Mouse (Mus musculus) ES-CJ7 (cell line): ENCODE measurements at regions not wholly inside any gene's neighbourhood (a gene's known extent, or its start where the extent isn't known, plus 50 kb on each side); places are given as distances from the start of the nearest gene placed in this dataset.

Experiments
- DNase-seq: peaks from one replicate; pipeline ENCODE4 v3.0.0; 2011; ENCODE audit warnings: low read depth, low spot score

- DNase-seq, result no peak
Measured at GRCm38 (mm10) chr10:45763160-45763955, 185.7 kb downstream of the Hace1 start.

GRCm38 (mm10) chr10:45779720-45780119, 202.1 kb downstream of the Hace1 start:
- DNase-seq, result no peak

GRCm38 (mm10) chr10:45783026-45783425, 205.4 kb downstream of the Hace1 start:
- DNase-seq, result no peak

DNA sequence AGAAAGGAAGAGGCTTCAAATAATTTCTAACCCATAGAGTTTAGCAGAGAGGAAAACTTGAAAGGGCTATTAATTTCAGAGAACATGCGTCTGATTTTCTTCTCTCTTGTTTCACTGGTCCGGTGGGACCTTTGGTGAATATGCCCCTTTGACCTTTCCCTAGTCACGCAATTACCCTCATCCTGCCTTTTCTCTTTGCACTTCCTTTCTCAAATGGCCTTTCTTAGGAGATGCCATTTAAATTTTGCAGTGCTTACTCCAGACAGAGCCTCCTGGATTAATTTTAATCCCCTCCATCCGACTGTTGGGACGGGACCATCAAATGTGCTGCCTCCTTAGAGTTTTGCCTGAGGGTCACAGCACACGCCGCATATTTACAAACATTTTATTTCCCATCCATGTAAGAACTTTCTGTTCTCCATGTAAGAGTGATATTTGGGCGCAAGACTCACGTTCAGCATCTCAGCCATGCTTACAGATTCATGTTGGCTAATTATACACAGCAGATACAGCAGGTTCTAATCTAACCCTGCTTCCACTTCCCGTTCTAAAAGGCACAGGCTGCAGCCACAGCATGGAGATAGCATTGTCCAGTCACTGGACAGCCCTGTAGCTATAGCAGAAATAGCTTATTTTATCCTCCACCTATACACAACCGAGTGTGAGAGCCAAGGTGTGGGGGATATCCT, 206.0 kb downstream of the Hace1 start:
- no peak for DNase-seq

- no peak for DNase-seq
Measured at GRCm38 (mm10) chr10:45784150-45784479, 206.5 kb downstream of the Hace1 start.

DNA sequence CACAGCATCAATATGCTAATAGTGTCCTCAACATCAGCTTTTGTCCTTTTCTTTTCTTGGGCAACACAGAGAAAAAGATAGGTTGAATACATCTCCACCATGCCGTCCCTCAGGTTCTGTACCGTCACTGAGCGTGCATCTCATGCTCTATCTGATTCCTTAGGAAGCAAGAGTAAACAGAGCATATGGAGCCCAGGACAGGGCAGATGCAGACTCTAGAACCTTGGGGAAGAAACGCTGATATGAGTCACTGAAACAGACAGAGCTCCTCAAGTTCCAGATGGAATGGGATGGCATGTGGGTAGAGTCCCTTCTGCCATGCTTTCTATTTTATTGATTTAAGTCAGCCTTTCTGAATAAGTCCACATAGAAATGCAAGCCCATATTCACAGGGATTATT, 206.9 kb downstream of the Hace1 start:
- DNase-seq, result no peak

GRCm38 (mm10) chr10:45788356-45788755, 210.7 kb downstream of the Hace1 start:
- no peak for DNase-seq

GRCm38 (mm10) chr10:45795582-45795981, 218.0 kb downstream of the Hace1 start:
- DNase-seq, result no peak

DNA sequence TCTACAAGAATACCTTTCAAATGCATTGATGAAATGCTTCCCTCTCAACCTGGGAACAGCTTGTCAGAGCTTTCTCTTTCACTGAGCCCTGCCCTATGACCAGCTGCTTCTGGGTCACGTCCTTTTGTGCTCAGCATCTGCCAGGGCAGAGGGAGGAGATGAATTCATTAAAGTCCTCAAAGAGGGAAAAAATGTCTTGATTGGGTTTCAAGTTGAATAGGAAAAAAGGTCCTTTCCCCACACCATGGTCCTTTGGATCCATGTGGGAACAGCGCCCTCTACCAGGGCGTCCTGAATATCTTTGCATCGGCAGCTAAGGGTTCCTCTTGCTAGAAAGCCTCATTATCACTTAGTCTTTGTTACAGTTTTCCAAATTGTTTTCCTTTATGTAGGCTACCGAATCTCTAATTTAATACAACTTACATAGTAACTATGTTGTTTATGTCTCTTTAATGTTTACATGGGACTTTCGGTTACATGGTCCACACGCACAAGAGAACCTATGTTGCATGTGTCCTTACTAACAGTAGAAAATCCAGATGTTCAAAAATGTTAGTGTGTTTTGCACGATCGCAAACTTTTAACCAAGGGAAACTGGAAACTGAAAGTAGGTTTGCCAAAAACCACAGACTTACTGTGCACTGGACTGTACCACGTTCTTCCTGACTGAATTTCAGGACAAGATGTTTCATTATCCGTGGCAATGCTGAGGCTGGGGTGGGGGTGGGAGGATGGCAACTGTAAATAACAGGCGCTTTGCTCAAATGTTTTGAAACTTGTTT, 222.6 kb downstream of the Hace1 start:
- DNase-seq, result peak; percentile 49

- DNase-seq, result no peak
Measured at GRCm38 (mm10) chr10:45801463-45801862, 223.8 kb downstream of the Hace1 start.

DNA sequence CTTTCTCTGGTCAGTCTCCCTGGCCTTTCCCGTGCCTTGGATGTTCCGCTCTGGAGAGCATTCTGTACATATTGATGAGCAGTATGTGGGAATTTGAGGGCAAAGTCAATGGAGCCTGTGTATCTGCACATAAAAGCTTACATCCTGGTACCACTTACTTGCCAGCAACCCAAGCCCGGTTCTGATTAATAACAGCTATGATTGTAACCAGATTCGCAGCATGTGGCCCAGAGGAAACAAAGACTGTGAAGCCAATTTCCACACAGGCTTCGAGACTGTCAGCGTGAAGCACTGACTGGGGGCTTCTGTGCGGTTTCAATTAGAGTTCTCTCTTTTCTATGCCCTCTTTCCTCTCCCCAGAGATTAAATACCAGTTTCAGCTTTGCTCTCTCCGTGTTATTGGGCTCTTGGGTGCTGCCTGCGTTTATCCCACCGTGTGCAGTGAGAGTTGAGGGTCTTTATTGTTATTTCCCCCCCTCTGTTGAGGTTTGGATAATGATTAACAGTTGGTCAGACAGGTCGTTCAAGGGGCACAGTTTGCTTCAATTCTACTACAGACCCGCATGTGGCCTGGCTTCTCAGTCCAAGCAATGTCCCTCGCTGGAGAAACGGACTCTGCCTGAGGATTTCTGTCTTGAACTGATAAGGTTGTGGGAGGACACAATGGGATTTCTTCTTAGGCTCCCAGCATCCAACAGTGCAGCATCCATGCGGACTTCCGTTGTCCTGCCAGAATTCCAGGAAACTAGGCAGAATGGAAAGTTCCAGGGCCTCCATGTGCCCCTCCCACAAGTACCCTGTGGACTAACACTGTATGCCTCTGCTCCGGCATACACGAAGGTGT, 229.6 kb downstream of the Hace1 start:
- no peak for DNase-seq

GRCm38 (mm10) chr10:45811882-45812281, 234.3 kb downstream of the Hace1 start:
- DNase-seq, result peak; percentile 58

GRCm38 (mm10) chr10:45813804-45814203, 236.2 kb downstream of the Hace1 start:
- no peak for DNase-seq

DNA sequence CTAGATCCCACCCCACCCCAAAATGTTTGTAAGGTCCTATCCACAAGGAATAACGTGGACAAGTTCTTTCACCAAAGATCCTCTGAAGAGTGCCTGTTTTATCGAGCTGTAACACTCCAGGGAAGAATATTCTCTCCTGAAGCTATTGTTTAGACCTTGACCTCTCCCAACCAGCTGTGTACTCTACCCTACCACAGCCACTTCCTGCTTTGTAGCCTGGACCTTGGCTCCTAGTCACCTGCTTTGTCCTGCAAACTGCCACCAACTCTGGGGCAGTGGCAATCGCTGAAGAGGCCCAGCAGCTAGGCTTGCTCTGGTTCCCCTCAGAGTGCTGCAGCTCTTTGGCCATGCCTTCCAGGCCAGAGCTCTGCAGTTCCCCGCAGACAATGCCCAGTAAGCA, 239.1 kb downstream of the Hace1 start:
- no peak for DNase-seq

DNA sequence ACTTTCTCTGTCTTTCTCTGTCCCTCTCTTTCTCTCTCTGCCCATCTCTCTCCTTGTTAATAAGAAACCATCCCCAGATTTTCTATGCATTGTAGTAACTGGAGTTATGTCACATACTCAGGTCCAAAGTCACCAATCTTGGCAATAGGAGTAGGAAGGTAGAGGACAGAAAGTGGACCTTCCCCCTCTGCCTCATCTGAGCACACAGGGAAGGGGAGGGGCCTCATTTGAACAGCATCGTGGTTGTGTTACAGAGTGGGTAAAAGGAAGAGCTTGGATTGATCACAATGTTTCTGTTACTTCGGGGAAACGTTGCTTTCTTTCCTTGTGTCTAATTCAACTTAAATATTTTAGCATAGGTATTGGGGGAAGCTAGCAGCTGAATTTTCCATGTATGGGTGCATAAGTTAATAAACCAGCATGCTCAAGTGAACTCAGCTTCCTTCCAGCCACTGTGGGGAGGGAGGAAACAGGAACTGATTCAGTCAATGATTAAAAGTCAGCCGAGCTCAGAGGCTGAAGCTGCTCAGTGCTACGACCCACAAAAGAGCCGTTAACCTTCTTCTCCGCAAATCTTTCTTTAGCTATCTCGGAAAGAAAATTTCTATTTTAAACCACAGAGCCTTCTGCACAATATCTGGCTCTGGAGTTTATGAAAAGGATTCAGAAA, 243.5 kb downstream of the Hace1 start:
- DNase-seq, result no peak

GRCm38 (mm10) chr10:45822251-45822650, 244.6 kb downstream of the Hace1 start:
- no peak for DNase-seq

DNA sequence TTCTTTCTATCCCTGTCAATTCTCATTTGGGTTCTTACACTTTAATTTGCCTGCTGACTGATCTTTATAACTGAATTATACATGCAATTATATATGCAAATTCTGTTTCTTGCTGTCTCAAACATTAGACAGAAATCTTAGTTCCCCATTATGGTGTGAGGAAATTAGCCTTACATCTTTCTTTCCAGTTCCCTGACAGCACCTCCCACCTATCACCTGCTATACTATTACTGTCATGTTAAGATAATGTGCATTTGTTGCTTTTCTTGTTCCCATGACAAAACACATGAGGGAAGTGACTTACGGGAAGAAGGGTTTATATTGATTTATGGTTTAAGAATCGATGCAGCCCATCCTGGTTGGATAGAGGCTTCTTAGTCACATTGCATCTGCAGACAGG, 246.0 kb downstream of the Hace1 start:
- no peak for DNase-seq

- no peak for DNase-seq
Measured at GRCm38 (mm10) chr10:45848654-45849053, 271.0 kb downstream of the Hace1 start.

- DNase-seq, result no peak
Measured at GRCm38 (mm10) chr10:45849841-45850240, 272.2 kb downstream of the Hace1 start.

DNA sequence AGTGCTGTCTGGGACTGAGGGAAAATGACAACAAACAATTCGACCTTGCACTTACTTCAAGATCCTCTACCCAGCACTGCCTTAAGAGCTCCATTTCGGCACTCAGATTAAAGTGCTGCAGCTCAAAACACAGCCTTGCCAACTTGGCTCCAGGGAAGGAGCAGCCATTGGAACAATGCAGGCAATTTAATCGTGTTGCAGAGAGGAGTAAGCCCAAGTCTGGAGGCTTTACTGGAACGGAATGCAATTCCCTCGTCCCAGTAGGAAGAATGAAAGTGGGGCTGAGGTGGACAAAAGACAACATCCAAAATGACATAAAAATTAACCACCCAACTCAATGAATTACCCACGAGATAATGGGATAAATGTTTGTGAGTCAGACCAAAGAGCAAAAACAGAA, 273.0 kb downstream of the Hace1 start:
- DNase-seq, result no peak

- DNase-seq, result no peak
Measured at GRCm38 (mm10) chr10:45852688-45853087, 275.1 kb downstream of the Hace1 start.
